Mouse (Mus musculus) testis, adult 2 months (tissue): ENCODE measurements around the gene Cdk6.

Source experiments
- CTCF ChIP-seq: fragments of 200-500 bp; IDR thresholded peaks from 2 replicates; pipeline ENCODE4 v1.5.1; 2012; ENCODE audit warnings: low read depth, mild to moderate bottlenecking, inconsistent platforms, low read length, moderate library complexity; ENCODE audit not compliant: control insufficient read depth, insufficient read depth, insufficient replicate concordance
- POLR2A ChIP-seq: fragments of 200-500 bp; IDR thresholded peaks from 2 replicates; pipeline ENCODE4 v1.6.1; 2012; ENCODE audit warnings: low read depth, mild to moderate bottlenecking, inconsistent platforms, low read length, moderate library complexity; ENCODE audit not compliant: control insufficient read depth

GRCm38 (mm10) chr5:3342771-3343565 is 1.7 kb downstream of the Cdk6 start:
- TF ChIP-seq CTCF (no peak), POLR2A (no peak)
